Mouse (Mus musculus): ENCODE measurements around the gene Gm10553. TPM values are rescaled to one million over a fixed set of nuclear protein-coding genes. Genes with fewer than 3 reads are reported as not detected.
"Not testable (repeated sequence)": the region's sequence is repeated elsewhere in the genome, so short reads cannot be mapped to it uniquely, and the experiment has no call there.

The Gm10553 gene
- polyA plus RNA-seq, 1 experiment from 2014 or later, result not detected

DNA sequence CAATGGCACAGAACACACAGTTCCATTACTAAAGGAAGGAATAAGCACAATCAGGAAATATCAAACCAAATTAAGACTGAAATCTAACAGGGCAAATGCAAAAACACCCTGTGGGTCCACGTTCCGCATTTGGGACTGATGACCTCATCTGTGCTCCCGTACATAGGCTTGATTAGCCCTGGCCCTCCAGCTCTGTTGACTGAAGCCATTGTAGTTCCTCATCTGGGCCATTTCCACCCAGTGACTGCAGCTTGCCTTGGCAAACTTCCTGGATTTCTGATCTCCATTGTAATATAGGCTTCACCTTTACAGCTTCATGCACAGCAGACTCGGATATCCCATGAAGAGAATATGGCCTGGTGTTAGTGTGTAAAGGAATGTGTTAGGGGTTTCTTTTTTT is 21.9 kb downstream of the Gm10553 start:
- not testable (repeated sequence) for H3K36me3 ChIP-seq (ENCODE audit: control insufficient read depth, insufficient read depth, low read length); H3K4me2 ChIP-seq (ENCODE audit: low read depth, low read length); H3K4me3 ChIP-seq (ENCODE audit: low read length); H3K9me3 ChIP-seq (ENCODE audit: control insufficient read depth, low read length); ATAC-seq; H3K27ac ChIP-seq (ENCODE audit: low read length); H3K4me1 ChIP-seq (ENCODE audit: control insufficient read depth, insufficient read depth, low read length); H3K9ac ChIP-seq (ENCODE audit: low read depth, low read length); H3K27me3 ChIP-seq (replicated peaks; ENCODE audit: control insufficient read depth, insufficient read depth, low read length)
- 83% methylated on average over 4 of the region's 4 CpGs for WGBS

DNA sequence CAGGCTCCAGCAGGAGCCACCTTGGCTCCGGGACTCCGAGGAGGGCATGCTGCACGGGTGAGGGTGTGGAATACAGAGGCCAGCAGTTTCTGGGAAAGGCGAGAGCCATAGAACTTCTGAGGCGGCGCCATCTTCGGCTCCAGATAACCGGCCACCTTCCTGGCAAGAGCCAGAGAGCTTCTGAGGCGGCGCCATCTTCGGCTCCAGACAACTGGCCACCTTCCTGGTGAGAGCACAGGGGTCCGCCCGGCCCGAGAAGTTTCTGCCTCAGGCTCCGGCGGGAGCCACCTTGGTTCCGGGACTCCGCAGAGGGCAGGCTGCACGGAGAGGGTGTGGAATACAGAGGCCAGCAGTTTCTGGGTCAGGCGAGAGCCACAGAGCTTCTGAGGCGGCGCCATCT is 33.7 kb downstream of the Gm10553 start:
- not testable (repeated sequence) for H3K36me3 ChIP-seq (ENCODE audit: control insufficient read depth, insufficient read depth, low read length); H3K4me2 ChIP-seq (ENCODE audit: low read depth, low read length); H3K9ac ChIP-seq (ENCODE audit: low read depth, low read length); H3K9me3 ChIP-seq (ENCODE audit: control insufficient read depth, low read length); ATAC-seq; H3K4me3 ChIP-seq (ENCODE audit: low read length); H3K4me1 ChIP-seq (ENCODE audit: control insufficient read depth, insufficient read depth, low read length); H3K27me3 ChIP-seq (replicated peaks; ENCODE audit: control insufficient read depth, insufficient read depth, low read length); H3K27ac ChIP-seq (ENCODE audit: low read length)
- 91% methylated on average over 21 of the region's 22 CpGs for WGBS

Other genes with a start within 250 kb of the Gm10553 start
- gene Slc16a14, start 165.0 kb upstream of the Gm10553 start, polyA plus RNA-seq (2015; fragmentation: Nextera tagmentation; extraction: Ambion mirVana), result 0.12 and 0.27 TPM in 2 replicates
- gene A530032D15Rik, start 9.7 kb downstream of the Gm10553 start, polyA plus RNA-seq (2015; fragmentation: Nextera tagmentation; extraction: Ambion mirVana), result not detected in 2 replicates
- 0.33 and 0.58 TPM in 2 replicates for gene C130026I21Rik, start 170.4 kb downstream of the Gm10553 start, polyA plus RNA-seq (2015; fragmentation: Nextera tagmentation; extraction: Ambion mirVana)